Mouse (Mus musculus): ENCODE measurements around the gene Gys2. TPM values are rescaled to one million over a fixed set of nuclear protein-coding genes. Genes with fewer than 3 reads are reported as not detected.

The Gys2 gene
- polyA plus RNA-seq, 1 experiment, result not detected

DNA sequence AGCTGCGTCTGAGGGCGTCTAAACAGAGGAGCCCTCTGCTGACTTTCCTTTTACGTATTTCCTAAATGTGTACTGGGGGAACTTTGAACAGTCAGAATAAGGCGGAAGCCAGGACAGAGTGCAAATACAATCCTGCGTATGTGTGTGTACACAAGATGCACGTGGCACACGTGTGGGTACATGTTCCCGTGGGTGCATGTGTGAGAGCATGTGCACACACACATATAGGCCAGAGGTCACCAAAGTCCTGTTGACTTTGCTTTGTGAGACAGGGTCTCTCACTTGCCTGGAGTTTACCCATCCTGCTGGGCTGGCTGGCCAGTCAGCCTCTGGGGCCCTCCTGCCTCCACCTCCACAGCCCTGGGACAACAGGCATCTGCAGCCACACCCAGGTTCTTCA lies 1.8 kb downstream of the Gys2 start:
- 91% methylated on average over 8 of the region's 8 CpGs for WGBS
- Histone ChIP-seq H3K4me1 (ENCODE audit: control insufficient read depth, insufficient read depth, low read length) (no peaks in the 10 kb centered on the region), H3K27ac (ENCODE audit: insufficient read depth, low read depth, low read length) (no peak overlapping the region), H3K4me3 (ENCODE audit: insufficient read depth, low read depth, low read length) (no peak overlapping the region)
- TF ChIP-seq POLR2A (IDR thresholded peaks at IDR 0.05; ENCODE audit: insufficient read depth, low read depth, low read length) (no peak), CTCF (IDR thresholded peaks at IDR 0.05; ENCODE audit: insufficient read depth, low read depth, low read length) (no peak)

DNA sequence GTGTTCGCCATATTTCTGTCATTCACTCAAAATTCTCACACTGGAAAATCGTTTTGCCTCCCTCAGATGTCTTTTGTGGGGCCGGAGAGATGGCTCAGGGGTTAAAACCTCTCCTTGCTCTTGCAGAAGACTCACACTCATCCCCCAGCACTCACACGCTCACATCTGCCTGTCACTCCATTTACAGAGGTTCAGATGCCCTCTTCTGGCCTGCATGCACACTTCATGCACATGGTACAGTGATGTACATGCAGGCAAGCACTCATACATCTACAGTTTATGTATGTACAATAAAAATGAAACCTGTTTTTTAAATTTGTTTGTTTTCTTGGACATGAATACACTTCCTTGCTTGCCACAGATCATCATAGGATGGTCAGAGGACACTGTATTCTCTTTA lies 3.3 kb downstream of the Gys2 start:
- 53% methylated on average over 4 of the region's 4 CpGs for WGBS

DNA sequence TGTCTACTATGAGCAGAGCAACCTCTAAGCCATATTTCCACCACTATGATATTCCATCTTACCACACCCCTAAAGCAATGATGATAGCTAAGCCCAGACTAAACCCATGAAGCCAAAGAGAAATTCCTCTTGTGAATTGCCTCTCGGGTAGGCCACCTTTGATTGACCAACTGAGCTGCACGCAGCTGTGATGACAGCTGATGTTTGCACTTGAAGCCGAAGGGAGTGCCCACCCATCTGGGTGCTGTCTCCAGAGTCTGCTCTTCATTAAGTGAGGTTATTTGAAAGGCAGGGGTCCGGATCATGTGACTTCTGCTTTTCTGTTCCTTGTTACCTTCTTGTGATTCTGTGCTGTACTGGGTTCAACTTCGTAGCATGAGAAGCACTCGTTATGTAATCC lies 10.7 kb downstream of the Gys2 start:
- Histone ChIP-seq H3K4me3 (ENCODE audit: insufficient read depth, low read depth, low read length) (no peak overlapping the region), H3K27ac (ENCODE audit: insufficient read depth, low read depth, low read length) (no peak overlapping the region), H3K4me1 (ENCODE audit: control insufficient read depth, insufficient read depth, low read length) (no peaks in the 10 kb centered on the region)
- 83% methylated on average over 6 of the region's 6 CpGs for WGBS
- TF ChIP-seq CTCF (IDR thresholded peaks at IDR 0.05; ENCODE audit: insufficient read depth, low read depth, low read length), result no peak
- TF ChIP-seq POLR2A (IDR thresholded peaks at IDR 0.05; ENCODE audit: insufficient read depth, low read depth, low read length), result no peak

More for the DNA sequence above, 3.3 kb downstream of the Gys2 start:
- no peaks in the 10 kb centered on the region for H3K4me1 ChIP-seq (ENCODE audit: control insufficient read depth, insufficient read depth, low read length)
- no peak overlapping the region for H3K27ac ChIP-seq (ENCODE audit: insufficient read depth, low read depth, low read length)
- TF ChIP-seq POLR2A (IDR thresholded peaks at IDR 0.05; ENCODE audit: insufficient read depth, low read depth, low read length), result no peak
- no peak overlapping the region for H3K4me3 ChIP-seq (ENCODE audit: insufficient read depth, low read depth, low read length)

DNA sequence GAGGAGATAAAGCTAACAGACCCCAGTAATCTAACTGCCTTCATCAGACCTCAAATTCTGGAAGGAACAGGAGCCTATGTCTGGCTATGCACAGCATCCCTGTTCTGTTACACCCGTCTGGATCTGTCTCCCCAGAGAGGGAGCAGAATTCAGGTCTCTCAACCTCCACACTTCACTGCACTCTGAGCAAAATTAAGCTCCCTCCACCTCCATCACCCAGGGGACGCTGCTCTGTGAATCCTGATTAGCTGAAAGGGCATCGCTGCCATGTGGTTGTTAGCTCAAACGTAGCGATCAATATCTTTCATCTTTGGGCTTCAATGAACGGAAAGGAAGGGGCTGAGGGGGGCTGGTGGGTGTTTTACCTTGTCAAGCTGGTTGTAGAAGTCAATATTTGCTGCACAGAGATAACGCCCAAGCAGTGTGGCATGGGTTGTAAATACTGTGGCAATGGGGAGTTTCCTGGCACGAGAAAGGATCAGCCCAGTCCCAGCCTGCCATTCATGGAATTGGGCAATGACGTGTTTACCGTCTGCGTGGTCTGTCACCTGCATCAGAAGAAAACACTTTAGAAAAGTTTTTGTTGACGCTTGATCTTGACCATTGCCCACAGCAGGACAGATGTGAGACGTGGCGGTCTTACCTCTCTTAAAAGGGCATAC lies 13.8 kb downstream of the Gys2 start:
- WGBS, result 67% methylated on average over 14 of the region's 14 CpGs
- no peak overlapping the region for H3K27ac ChIP-seq (ENCODE audit: insufficient read depth, low read depth, low read length)
- H3K4me1 ChIP-seq (ENCODE audit: control insufficient read depth, insufficient read depth, low read length), result peaks cover 6% of the 10 kb centered on the region
- no peak overlapping the region for H3K4me3 ChIP-seq (ENCODE audit: insufficient read depth, low read depth, low read length)
- TF ChIP-seq CTCF (IDR thresholded peaks at IDR 0.05; ENCODE audit: insufficient read depth, low read depth, low read length) (no peak), POLR2A (IDR thresholded peaks at IDR 0.05; ENCODE audit: insufficient read depth, low read depth, low read length) (no peak)

DNA sequence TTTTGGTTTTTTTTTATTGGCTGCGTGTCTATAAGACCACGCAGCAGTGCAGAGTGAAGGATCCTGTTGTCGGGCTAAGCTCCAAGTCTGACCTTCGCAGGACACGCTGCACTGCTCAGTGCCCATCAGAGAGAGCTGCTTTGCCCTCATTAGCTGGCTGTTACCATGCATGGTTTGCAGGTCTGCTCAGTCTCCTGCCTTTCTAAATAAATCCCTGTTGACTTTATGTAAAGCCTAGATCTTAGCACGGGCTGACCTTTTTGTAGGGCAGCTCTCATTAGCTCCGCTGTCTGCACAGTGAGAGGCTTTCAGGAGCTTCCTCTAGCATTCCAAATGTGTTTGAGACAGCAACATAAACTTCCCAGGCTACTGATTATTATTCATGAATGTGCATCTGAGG lies 14.9 kb downstream of the Gys2 start:
- H3K27ac ChIP-seq (ENCODE audit: insufficient read depth, low read depth, low read length), result no peak overlapping the region
- TF ChIP-seq CTCF (IDR thresholded peaks at IDR 0.05; ENCODE audit: insufficient read depth, low read depth, low read length), result no peak
- TF ChIP-seq POLR2A (IDR thresholded peaks at IDR 0.05; ENCODE audit: insufficient read depth, low read depth, low read length), result no peak
- H3K4me3 ChIP-seq (ENCODE audit: insufficient read depth, low read depth, low read length), result no peak overlapping the region
- WGBS, result 59% methylated on average over 7 of the region's 7 CpGs
- peaks cover 6% of the 10 kb centered on the region for H3K4me1 ChIP-seq (ENCODE audit: control insufficient read depth, insufficient read depth, low read length)

DNA sequence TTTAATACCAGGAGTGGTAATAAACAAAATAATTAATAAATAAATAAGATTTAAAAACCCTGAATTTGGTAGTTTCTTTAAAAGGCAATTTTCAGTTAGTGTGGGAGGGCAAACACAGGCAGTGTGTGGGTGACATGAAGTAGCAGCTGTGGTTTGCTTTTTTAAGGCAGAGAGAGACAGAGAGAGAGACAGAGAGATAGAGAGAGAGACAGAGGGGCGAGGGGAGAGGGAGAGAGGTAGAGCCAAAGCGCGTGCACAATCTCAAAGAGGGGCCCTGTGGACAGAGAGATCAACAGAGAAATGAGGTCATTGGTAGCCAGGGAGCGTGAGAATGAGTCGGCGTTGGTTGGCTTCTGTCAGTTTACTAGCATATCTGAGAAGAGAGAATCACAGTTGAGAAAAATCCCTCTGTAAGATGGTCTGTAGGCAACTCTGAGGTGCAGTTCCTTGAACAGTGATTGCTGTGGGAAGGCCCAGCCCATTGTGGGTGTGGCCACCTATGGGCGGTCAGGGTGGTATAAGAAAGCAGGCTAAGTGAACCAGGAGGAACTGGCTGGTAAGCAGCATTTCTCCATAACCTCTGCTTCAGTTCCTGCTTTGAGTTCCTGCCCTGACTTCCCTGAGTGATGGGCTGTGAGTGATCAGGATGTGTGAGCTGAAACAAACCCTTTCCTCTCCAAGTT lies 17.5 kb downstream of the Gys2 start:
- Histone ChIP-seq H3K4me3 (ENCODE audit: insufficient read depth, low read depth, low read length) (no peak overlapping the region), H3K4me1 (ENCODE audit: control insufficient read depth, insufficient read depth, low read length) (peaks cover 6% of the 10 kb centered on the region), H3K27ac (ENCODE audit: insufficient read depth, low read depth, low read length) (no peak overlapping the region)
- TF ChIP-seq CTCF (IDR thresholded peaks at IDR 0.05; ENCODE audit: insufficient read depth, low read depth, low read length), result no peak
- TF ChIP-seq POLR2A (IDR thresholded peaks at IDR 0.05; ENCODE audit: insufficient read depth, low read depth, low read length), result no peak
- 39% methylated on average over 7 of the region's 7 CpGs for WGBS

DNA sequence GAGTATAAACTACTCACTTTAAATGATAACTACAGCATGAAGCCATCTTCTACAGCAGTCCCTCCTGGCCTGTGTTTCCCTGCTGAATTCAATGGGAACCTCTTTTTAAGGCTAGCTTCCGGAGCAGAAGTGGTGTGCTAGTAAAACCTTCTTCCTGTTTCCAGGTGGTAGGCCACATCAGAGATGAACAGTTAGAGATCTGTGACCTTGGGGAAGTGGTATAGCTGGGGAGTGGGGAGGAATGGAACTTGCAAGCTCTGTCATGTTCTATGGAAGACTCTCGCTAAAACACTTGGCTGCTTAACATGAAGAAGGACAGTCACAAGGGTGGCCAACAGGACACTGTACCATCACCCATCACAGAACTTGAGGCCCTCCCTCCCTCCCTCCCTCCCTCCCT lies 19.6 kb downstream of the Gys2 start:
- H3K4me1 ChIP-seq (ENCODE audit: control insufficient read depth, insufficient read depth, low read length), result peaks cover 6% of the 10 kb centered on the region
- H3K4me3 ChIP-seq (ENCODE audit: insufficient read depth, low read depth, low read length), result no peak overlapping the region
- 93% methylated on average over 2 of the region's 2 CpGs for WGBS
- no peak overlapping the region for H3K27ac ChIP-seq (ENCODE audit: insufficient read depth, low read depth, low read length)
- TF ChIP-seq POLR2A (IDR thresholded peaks at IDR 0.05; ENCODE audit: insufficient read depth, low read depth, low read length), result no peak

DNA sequence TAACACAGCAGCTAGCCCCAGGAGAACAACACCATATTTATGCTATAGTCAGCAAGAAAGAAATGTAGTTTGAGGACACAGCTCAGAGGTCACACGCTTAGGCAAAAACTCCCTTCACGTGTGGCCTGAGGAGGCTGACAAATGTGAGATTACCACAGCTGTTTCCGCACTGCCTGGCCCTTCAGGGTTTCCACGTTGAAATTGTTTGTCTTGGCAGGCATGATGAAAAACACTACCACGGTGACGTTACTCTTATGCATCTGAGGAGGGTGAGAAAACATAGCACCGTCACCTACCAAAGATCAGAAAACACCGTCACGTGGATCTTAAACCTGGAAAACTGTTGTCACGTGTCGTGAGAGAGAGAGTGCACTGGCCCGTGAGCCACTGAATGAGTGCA lies 21.5 kb downstream of the Gys2 start:
- H3K4me1 ChIP-seq (ENCODE audit: control insufficient read depth, insufficient read depth, low read length), result peaks cover 6% of the 10 kb centered on the region
- 81% methylated on average over 12 of the region's 12 CpGs for WGBS
- no peak overlapping the region for H3K4me3 ChIP-seq (ENCODE audit: insufficient read depth, low read depth, low read length)
- H3K27ac ChIP-seq (ENCODE audit: insufficient read depth, low read depth, low read length), result no peak overlapping the region
- TF ChIP-seq CTCF (IDR thresholded peaks at IDR 0.05; ENCODE audit: insufficient read depth, low read depth, low read length) (no peak), POLR2A (IDR thresholded peaks at IDR 0.05; ENCODE audit: insufficient read depth, low read depth, low read length) (no peak)

DNA sequence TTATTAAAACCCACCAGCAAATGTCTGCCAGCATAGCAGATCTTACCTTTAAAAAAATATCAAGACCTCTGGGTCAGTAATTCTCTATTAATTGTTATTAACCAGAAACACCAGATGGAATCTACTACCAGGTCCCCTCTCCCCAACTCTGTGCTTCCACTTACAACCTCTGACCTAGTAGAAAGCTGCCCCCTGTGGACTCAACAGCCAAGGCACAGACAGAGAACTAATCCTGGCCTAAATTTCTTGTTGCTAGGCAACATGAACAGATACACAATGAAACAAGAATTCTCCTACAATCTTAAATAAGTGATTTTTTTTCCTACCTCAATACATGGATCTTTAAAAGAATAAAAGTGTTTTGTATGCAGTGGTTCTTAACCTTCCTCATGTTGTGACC lies 43.8 kb downstream of the Gys2 start:
- no peak for TF ChIP-seq POLR2A (IDR thresholded peaks at IDR 0.05; ENCODE audit: insufficient read depth, low read depth, low read length)
- TF ChIP-seq CTCF (IDR thresholded peaks at IDR 0.05; ENCODE audit: insufficient read depth, low read depth, low read length), result no peak
- no peak overlapping the region for H3K4me3 ChIP-seq (ENCODE audit: insufficient read depth, low read depth, low read length)
- H3K4me1 ChIP-seq (ENCODE audit: control insufficient read depth, insufficient read depth, low read length), result no peaks in the 10 kb centered on the region
- no peak overlapping the region for H3K27ac ChIP-seq (ENCODE audit: insufficient read depth, low read depth, low read length)
